Mouse (Mus musculus): ENCODE results near the gene Sult2b1. TPM values are rescaled to one million over a fixed set of nuclear protein-coding genes. Genes with fewer than 3 reads are reported as not detected.

Gene Sult2b1
- polyA plus RNA-seq, 1 experiment from 2014 or later, result 5.9 TPM

DNA sequence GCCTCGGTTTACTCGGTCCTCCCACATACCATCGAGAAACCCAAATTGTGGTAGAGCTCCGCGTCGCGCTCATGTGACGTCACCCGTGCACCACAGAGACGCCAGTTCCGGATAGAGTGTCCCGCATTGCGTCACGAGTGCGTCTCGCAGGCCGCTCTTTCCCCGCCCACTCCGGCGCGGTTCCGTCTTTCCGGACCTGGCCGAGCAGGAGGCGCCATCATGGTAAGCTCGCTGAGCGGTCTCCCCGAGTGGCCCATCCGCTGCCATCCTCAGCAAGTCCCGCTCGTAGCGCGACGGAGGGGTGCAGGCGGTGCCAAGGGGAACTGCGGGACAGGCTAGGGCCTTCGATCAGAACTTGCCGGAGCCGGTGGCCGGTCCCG lies 66.6 kb downstream of the Sult2b1 start, which contains the start of gene Sphk2:
TSS of gene Sphk2 (minus strand) at position 85 of the 380 bp plus-strand sequence.
- Histone ChIP-seq H3K27ac (ENCODE audit: low read depth) (peak within 1 kb of the TSS; percentile 97), H3K4me3 (ENCODE audit: low read depth, low read length) (peak within 1 kb of the TSS; percentile 98), H3K27me3 (ENCODE audit: insufficient read depth, low read length) (no peaks in the 10 kb centered on the region), H3K36me3 (ENCODE audit: insufficient read depth) (peaks cover 51% of the 10 kb centered on the region), H3K4me1 (ENCODE audit: insufficient read depth) (peaks cover 13% of the 10 kb centered on the region; the same call in 1 of the 2 replicates), H3K9me3 (ENCODE audit: low read depth, low read length) (no peaks in the 10 kb centered on the region), H3K9ac (peak within 1 kb of the TSS; percentile 99), H3K4me2 (peak within 1 kb of the TSS; percentile 99)
- peak; percentile 100 for DNase-seq
- ATAC-seq (ENCODE audit: insufficient read depth), result peak; percentile 70
- peak; percentile 27 for TF ChIP-seq CTCF (IDR thresholded peaks at IDR 0.05; ENCODE audit: low read depth)
- under 1% methylated on average over 41 of the region's 41 CpGs for WGBS

DNA sequence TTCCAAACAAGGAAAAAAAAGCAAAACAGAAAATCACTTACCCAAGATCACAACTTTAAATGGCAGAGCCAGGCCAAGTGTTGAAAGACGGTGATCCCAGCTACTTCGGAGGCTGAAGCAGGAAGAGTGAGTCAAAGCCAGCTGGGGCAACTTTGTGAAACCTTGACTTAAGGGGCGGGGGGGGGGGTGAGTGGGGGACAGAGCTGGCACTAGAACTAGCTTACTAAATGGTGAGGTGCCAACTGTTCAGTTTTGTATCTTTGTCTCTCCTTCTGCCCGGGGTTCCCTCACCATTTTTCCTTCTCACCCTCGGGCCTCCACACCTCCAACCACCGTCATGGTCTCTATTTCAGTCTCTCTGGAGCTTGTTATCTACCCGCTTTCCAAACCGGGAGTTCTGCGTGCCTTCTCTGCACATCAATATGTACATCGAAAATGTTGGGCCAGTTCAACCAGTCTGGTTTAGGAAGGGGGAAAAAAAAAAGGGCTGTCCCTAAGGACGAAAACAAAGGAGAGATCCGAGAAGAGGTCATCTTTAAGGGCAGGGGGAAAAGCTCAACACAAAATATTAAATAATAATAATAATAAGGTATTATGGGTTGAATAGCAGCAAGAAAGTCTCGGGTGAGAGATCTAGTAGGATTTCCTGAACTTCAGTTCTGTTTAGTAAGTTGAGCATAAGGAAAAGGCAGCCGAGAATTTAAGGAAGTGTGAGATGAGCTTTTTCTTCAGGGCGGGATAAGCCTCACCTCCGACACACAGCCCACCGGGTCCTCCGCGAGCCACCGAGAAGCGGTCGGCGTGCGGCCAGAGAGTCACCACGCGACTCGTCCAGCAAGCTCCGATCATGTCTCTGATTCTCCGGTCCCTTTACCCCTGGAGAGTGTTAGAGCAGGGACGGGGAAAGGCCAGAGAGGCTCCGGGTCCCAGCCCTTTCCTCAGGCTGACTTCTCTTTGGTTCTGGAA lies 67.2 kb downstream of the Sult2b1 start:
- ATAC-seq (ENCODE audit: insufficient read depth) (peak; percentile 7; the same call in 1 of the 2 replicates), DNase-seq (no peak)
- Histone ChIP-seq H3K4me2 (peak overlapping the region; percentile 92), H3K36me3 (ENCODE audit: insufficient read depth) (peaks cover 51% of the 10 kb centered on the region), H3K9ac (peak overlapping the region; percentile 99), H3K9me3 (ENCODE audit: low read depth, low read length) (no peaks in the 10 kb centered on the region), H3K4me1 (ENCODE audit: insufficient read depth) (peaks cover 13% of the 10 kb centered on the region; the same call in 1 of the 2 replicates), H3K27ac (ENCODE audit: low read depth) (peak overlapping the region; percentile 87), H3K4me3 (ENCODE audit: low read depth, low read length) (peak overlapping the region; percentile 98), H3K27me3 (ENCODE audit: insufficient read depth, low read length) (no peaks in the 10 kb centered on the region)
- WGBS, result 8% methylated on average over 31 of the region's 31 CpGs
- TF ChIP-seq CTCF (IDR thresholded peaks at IDR 0.05; ENCODE audit: low read depth), result no peak

DNA sequence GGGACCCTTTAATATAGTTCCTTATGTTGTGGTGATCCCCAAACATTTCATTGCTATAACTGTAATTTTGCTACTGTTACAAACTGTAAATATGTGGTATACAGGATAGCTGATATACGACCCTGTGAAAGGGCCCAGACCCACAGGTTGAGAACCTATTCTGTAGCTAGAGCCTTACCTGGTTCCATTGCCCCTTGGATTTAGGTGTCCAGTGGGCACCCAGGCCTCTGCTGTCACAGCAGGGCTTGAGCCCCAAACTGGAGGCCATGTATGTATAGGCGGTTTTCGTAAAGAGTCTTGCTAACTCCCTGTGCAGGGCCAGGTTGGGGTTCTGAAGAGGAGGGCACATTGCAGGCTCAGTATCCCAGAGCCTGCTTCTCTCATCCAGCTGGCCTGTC lies 68.0 kb downstream of the Sult2b1 start:
- ATAC-seq (ENCODE audit: insufficient read depth) (no peak), DNase-seq (no peak)
- no peak for TF ChIP-seq CTCF (IDR thresholded peaks at IDR 0.05; ENCODE audit: low read depth)
- Histone ChIP-seq H3K27ac (ENCODE audit: low read depth) (no peak overlapping the region; the same call in 1 of the 2 replicates), H3K4me1 (ENCODE audit: insufficient read depth) (peaks cover 13% of the 10 kb centered on the region; the same call in 1 of the 2 replicates), H3K36me3 (ENCODE audit: insufficient read depth) (peaks cover 51% of the 10 kb centered on the region), H3K4me2 (peak overlapping the region; percentile 92), H3K27me3 (ENCODE audit: insufficient read depth, low read length) (no peaks in the 10 kb centered on the region), H3K4me3 (ENCODE audit: low read depth, low read length) (peak overlapping the region; percentile 98), H3K9ac (peak overlapping the region; percentile 99; the same call in 1 of the 2 replicates), H3K9me3 (ENCODE audit: low read depth, low read length) (no peaks in the 10 kb centered on the region)
- WGBS, result 84% methylated on average over 3 of the region's 3 CpGs

DNA sequence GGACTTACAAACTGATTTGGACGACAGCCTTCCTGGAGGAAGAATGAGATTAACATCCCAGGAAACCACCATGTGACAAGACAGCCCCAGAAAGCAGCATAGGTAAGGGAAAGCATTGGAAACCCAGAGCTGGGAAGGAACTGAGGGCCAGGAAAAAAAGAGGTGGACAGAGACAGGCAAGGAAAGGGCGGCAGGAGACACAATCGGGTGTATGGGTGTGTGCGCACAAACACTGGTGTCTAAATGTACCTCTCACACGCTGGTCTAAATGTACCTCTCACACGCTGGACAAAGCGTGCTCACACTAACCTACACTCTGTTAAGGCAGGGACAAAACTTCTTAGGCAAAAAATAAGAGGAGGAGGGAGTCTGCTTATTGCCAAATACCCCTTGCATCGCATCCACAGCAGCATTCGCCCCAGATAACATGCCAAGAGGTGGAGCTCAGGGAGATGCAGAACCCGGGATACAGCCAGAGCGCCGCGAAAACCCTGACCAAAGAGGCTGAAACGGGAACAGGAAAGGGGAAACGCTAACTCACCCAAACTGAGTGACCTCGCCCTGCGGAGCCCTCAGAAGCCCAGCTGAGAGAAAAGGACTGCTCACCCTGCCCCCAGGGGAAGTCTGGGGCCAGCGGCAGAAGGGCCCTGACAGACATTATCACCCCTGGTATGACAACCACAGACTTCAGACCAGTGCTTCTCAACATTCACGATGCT lies 68.6 kb downstream of the Sult2b1 start:
- peaks cover 51% of the 10 kb centered on the region for H3K36me3 ChIP-seq (ENCODE audit: insufficient read depth)
- H3K4me1 ChIP-seq (ENCODE audit: insufficient read depth), result peaks cover 13% of the 10 kb centered on the region; the same call in 1 of the 2 replicates
- DNase-seq (no peak), ATAC-seq (ENCODE audit: insufficient read depth) (no peak)
- H3K4me2 ChIP-seq, result peak overlapping the region; percentile 92
- H3K9ac ChIP-seq, result peak overlapping the region; percentile 20; the same call in 1 of the 2 replicates
- H3K9me3 ChIP-seq (ENCODE audit: low read depth, low read length), result no peaks in the 10 kb centered on the region
- no peaks in the 10 kb centered on the region for H3K27me3 ChIP-seq (ENCODE audit: insufficient read depth, low read length)
- H3K4me3 ChIP-seq (ENCODE audit: low read depth, low read length), result peak overlapping the region; percentile 69
- TF ChIP-seq CTCF (IDR thresholded peaks at IDR 0.05; ENCODE audit: low read depth), result no peak
- 77% methylated on average over 19 of the region's 19 CpGs for WGBS
- peak overlapping the region; percentile 55; the same call in 1 of the 2 replicates for H3K27ac ChIP-seq (ENCODE audit: low read depth)

DNA sequence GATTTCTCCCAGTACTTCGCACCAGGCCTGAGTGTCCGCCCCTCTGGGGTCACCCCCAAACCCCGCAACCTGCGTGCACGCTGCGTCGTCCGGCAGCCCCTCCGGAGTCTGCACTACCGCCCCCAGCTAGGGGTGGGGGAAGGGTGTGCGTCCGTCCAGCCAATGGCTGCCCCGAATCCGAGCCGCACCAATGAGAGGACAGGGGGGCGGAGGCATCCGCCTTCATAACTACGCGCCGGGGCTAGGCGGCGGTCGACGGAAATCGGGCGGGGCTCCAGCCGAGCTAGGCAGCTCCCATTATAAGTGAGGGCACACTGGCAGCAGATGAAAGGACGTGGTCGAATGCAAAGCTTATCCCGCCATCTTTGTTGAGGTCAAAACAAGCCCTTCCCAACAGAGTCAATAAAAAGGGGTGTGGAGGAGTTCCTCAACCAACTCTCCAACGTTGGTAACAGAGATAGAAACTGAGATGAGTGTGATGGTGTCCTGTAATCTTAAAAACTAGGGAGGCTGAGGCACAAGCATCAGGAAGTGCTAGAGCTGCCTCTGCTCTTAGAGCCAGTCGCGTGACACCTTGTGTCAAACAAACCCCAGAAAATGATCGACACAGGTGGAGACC lies 69.3 kb downstream of the Sult2b1 start, which contains the start of gene Rpl18:
TSS of gene Rpl18 (plus strand) at position 368 of the 619 bp plus-strand sequence.
- H3K9ac ChIP-seq, result peak within 1 kb of the TSS; percentile 68
- TF ChIP-seq CTCF (IDR thresholded peaks at IDR 0.05; ENCODE audit: low read depth), result no peak
- H3K27me3 ChIP-seq (ENCODE audit: insufficient read depth, low read length), result no peaks in the 10 kb centered on the region
- peak within 1 kb of the TSS; percentile 69 for H3K4me3 ChIP-seq (ENCODE audit: low read depth, low read length)
- H3K4me1 ChIP-seq (ENCODE audit: insufficient read depth), result peaks cover 13% of the 10 kb centered on the region; the same call in 1 of the 2 replicates
- 6% methylated on average over 34 of the region's 34 CpGs for WGBS
- no peaks in the 10 kb centered on the region for H3K9me3 ChIP-seq (ENCODE audit: low read depth, low read length)
- peak within 1 kb of the TSS; percentile 92 for H3K4me2 ChIP-seq
- H3K27ac ChIP-seq (ENCODE audit: low read depth), result peak within 1 kb of the TSS; percentile 78
- DNase-seq, result peak; percentile 99
- peak; percentile 92 for ATAC-seq (ENCODE audit: insufficient read depth)
- H3K36me3 ChIP-seq (ENCODE audit: insufficient read depth), result peaks cover 51% of the 10 kb centered on the region

DNA sequence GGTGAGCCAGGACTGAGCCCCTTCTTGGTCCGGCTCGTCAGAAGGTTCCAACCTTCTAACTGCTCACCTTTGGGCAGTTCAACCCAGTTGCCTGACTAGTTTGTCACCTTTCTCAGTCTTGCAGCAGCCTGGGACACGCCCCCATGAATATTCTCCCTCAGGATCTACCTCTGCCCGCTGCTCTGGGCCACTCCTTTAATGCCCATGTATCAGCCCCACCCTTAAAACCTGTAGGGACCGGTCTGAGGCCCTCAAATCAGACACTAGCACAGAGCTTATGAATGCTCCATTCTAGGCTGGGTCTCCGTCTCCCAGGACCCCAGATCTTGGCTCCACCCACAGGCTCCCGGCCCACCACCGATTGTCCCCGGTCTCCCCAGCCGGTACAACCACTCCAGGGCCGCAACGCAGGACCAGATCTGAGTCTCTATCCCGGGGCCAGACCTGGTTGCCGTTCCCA lies 69.8 kb downstream of the Sult2b1 start:
- H3K36me3 ChIP-seq (ENCODE audit: insufficient read depth), result peaks cover 51% of the 10 kb centered on the region
- peak overlapping the region; percentile 92 for H3K4me2 ChIP-seq
- ATAC-seq (ENCODE audit: insufficient read depth), result no peak; the same call in none of the 2 replicates
- H3K4me3 ChIP-seq (ENCODE audit: low read depth, low read length), result peak overlapping the region; percentile 69
- H3K9me3 ChIP-seq (ENCODE audit: low read depth, low read length), result no peaks in the 10 kb centered on the region
- H3K9ac ChIP-seq, result peak overlapping the region; percentile 68
- H3K27ac ChIP-seq (ENCODE audit: low read depth), result peak overlapping the region; percentile 78
- TF ChIP-seq CTCF (IDR thresholded peaks at IDR 0.05; ENCODE audit: low read depth), result no peak
- DNase-seq, result peak; percentile 33
- WGBS, result 10% methylated on average over 14 of the region's 14 CpGs
- H3K4me1 ChIP-seq (ENCODE audit: insufficient read depth), result peaks cover 13% of the 10 kb centered on the region; the same call in 1 of the 2 replicates
- H3K27me3 ChIP-seq (ENCODE audit: insufficient read depth, low read length), result no peaks in the 10 kb centered on the region
